Mouse (Mus musculus) heart, embryonic 16.5 days (tissue): Measurements from ENCODE around the gene Lmo3. TPM values are rescaled to one million over a fixed set of nuclear protein-coding genes. Genes with fewer than 3 reads are reported as not detected.

Experiments
- ATAC-seq: fragments of 200-750 bp; cut with Nextera tagmentation; replicated peaks from 2 replicates; pipeline ENCODE4 v1.8.0; 2017; ENCODE audit warnings: moderate number of reproducible peaks; ENCODE audit not compliant: insufficient read depth, low FRiP score; ENCODE audit errors: extremely low read depth
- H3K27ac ChIP-seq: fragments of 300-500 bp; sonication (generic); 2 replicates; pipeline ENCODE4 v1.5.1; 2014; ENCODE audit warnings: mild to moderate bottlenecking, low read length, control low read depth, moderate library complexity
- H3K27me3 ChIP-seq: fragments of 300-500 bp; sonication (generic); 2 replicates; pipeline ENCODE4 v1.6.1; 2014; ENCODE audit warnings: low read length, mixed read lengths; ENCODE audit not compliant: control insufficient read depth, insufficient read depth
- H3K36me3 ChIP-seq: fragments of 300-500 bp; sonication (generic); 2 replicates; pipeline ENCODE4 v1.6.1; 2014; ENCODE audit not compliant: control insufficient read depth, insufficient read depth
- H3K4me1 ChIP-seq: fragments of 300-500 bp; sonication (generic); 2 replicates; pipeline ENCODE4 v1.6.1; 2014; ENCODE audit warnings: low read length, mixed read lengths; ENCODE audit not compliant: control insufficient read depth, insufficient read depth
- H3K4me2 ChIP-seq: fragments of 300-500 bp; sonication (generic); 2 replicates; pipeline ENCODE4 v1.6.1; 2014; ENCODE audit warnings: low read depth, mild to moderate bottlenecking, control low read depth, low read length
- H3K4me3 ChIP-seq: fragments of 300-500 bp; sonication (generic); 2 replicates; pipeline ENCODE4 v1.5.1; 2014; ENCODE audit warnings: mild to moderate bottlenecking, control low read depth, low read length
- H3K9ac ChIP-seq: fragments of 300-500 bp; sonication (generic); 2 replicates; pipeline ENCODE4 v1.6.1; 2014; ENCODE audit warnings: low read length, control low read depth
- H3K9me3 ChIP-seq: fragments of 300-500 bp; sonication (generic); replicated peaks from 2 replicates; pipeline ENCODE4 v1.6.1; 2016; ENCODE audit warnings: low read length; ENCODE audit not compliant: control insufficient read depth
- WGBS: fragments of 180-500 bp; shearing (Covaris S2); extraction: QIAGEN DNeasy Blood & Tissue Kit; methylation state at CpG from one replicate; pipeline ENCODE4 v1.1.7; 2014; 5-methylcytosine and 5-hydroxymethylcytosine counted together
- polyA plus RNA-seq: library from polyadenylated mRNA; unstranded; fragments of >200 nt; fragmentation: Nextera tagmentation; extraction: Ambion mirVana; gene quantifications from 2 replicates; pipeline ENCODE4 v1.2.1, GENCODE M21; 2015

The Lmo3 gene
- polyA plus RNA-seq, 1 experiment from 2014 or later = 2.0 TPM

DNA sequence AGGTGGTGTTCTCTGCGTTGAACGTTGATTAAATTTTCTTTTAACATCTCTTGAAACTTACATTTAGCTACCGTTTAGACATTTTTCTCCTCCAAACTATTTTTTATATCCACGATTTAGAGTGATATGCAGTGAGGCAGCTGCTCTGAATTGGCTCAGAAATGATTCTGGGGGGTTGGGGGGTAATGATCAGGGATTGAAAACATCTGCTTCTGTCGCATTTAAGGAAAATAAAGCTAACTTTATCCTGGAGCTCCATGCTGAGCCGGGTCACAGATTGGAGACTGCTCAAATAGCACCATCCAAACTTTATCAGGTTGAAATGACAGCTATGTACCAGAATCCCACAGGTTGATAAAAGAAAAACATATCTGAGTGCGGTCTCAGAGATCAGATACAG is 29.6 kb downstream of the Lmo3 start:
- H3K27me3 ChIP-seq = no peaks in the 10 kb centered on the region
- 61% methylated on average over 7 of the region's 7 CpGs for WGBS
- H3K9ac ChIP-seq = no peak overlapping the region
- no peaks in the 10 kb centered on the region for H3K9me3 ChIP-seq
- no peaks in the 10 kb centered on the region for H3K4me1 ChIP-seq
- H3K4me3 ChIP-seq = no peak overlapping the region
- ATAC-seq = no peak
- no peaks in the 10 kb centered on the region for H3K36me3 ChIP-seq
- H3K4me2 ChIP-seq = no peak overlapping the region
- no peak overlapping the region for H3K27ac ChIP-seq

DNA sequence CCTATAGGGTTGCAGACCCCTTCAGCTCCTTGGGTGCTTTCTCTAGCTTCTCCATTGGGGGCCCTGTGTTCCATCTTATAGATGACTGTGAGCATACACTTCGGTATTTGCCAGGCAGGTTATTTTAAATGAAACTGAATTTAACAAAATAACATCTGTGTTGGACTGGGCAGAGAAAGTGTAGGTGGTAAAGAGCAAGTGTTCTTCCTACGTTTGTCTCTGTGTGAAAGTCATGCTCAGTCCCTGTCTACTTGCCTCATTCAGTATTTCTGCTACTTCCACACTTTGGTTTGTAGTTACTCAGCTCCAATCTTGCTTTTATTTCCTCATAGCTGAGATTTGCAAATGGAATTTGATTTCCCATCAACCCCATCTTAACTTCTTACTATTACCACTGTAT is 46.9 kb downstream of the Lmo3 start:
- ATAC-seq = no peak
- Histone ChIP-seq H3K4me3 (no peak overlapping the region), H3K9me3 (no peaks in the 10 kb centered on the region; the same call in 1 of the 2 replicates), H3K4me1 (no peaks in the 10 kb centered on the region), H3K27ac (no peak overlapping the region), H3K27me3 (no peaks in the 10 kb centered on the region), H3K36me3 (no peaks in the 10 kb centered on the region), H3K9ac (no peak overlapping the region), H3K4me2 (no peak overlapping the region)
- 77% methylated on average over 2 of the region's 2 CpGs for WGBS

GRCm38 (mm10) chr6:138506642-138507041 is 75.1 kb downstream of the Lmo3 start:
- 43% methylated on average over 1 of the region's 1 CpGs for WGBS
- Histone ChIP-seq H3K9ac (no peak overlapping the region), H3K4me2 (no peak overlapping the region), H3K27ac (no peak overlapping the region), H3K4me3 (no peak overlapping the region), H3K27me3 (no peaks in the 10 kb centered on the region), H3K9me3 (no peaks in the 10 kb centered on the region), H3K4me1 (no peaks in the 10 kb centered on the region), H3K36me3 (no peaks in the 10 kb centered on the region)
- ATAC-seq = no peak

GRCm38 (mm10) chr6:138503946-138504345 is 77.8 kb downstream of the Lmo3 start:
- WGBS = 81% methylated on average over 1 of the region's 1 CpGs
- Histone ChIP-seq H3K9ac (no peak overlapping the region), H3K27ac (no peak overlapping the region), H3K36me3 (no peaks in the 10 kb centered on the region), H3K27me3 (no peaks in the 10 kb centered on the region), H3K4me1 (no peaks in the 10 kb centered on the region), H3K9me3 (no peaks in the 10 kb centered on the region), H3K4me3 (no peak overlapping the region), H3K4me2 (no peak overlapping the region)
- no peak for ATAC-seq

GRCm38 (mm10) chr6:138482834-138483233 is 98.9 kb downstream of the Lmo3 start:
- ATAC-seq = no peak
- H3K4me3 ChIP-seq = no peak overlapping the region
- no peaks in the 10 kb centered on the region for H3K36me3 ChIP-seq
- no peak overlapping the region for H3K27ac ChIP-seq
- WGBS = 71% methylated on average over 3 of the region's 3 CpGs
- H3K27me3 ChIP-seq = no peaks in the 10 kb centered on the region
- no peak overlapping the region for H3K4me2 ChIP-seq
- H3K4me1 ChIP-seq = no peaks in the 10 kb centered on the region
- no peaks in the 10 kb centered on the region for H3K9me3 ChIP-seq
- no peak overlapping the region for H3K9ac ChIP-seq

- Histone ChIP-seq H3K9me3 (no peaks in the 10 kb centered on the region), H3K9ac (no peak overlapping the region), H3K4me3 (no peak overlapping the region), H3K36me3 (no peaks in the 10 kb centered on the region), H3K27ac (no peak overlapping the region), H3K27me3 (no peaks in the 10 kb centered on the region), H3K4me2 (no peak overlapping the region), H3K4me1 (no peaks in the 10 kb centered on the region)
- no peak; the same call in 1 of the 2 replicates for ATAC-seq
- WGBS = 13% methylated on average over 5 of the region's 5 CpGs
These were observed 104.2 kb downstream of the Lmo3 start for GRCm38 (mm10) chr6:138477611-138478010.

- Histone ChIP-seq H3K27me3 (no peaks in the 10 kb centered on the region), H3K9ac (no peak overlapping the region), H3K27ac (no peak overlapping the region), H3K4me1 (no peaks in the 10 kb centered on the region), H3K4me2 (no peak overlapping the region), H3K36me3 (no peaks in the 10 kb centered on the region), H3K4me3 (no peak overlapping the region), H3K9me3 (no peaks in the 10 kb centered on the region)
- ATAC-seq = no peak
- 48% methylated on average over 4 of the region's 4 CpGs for WGBS
These were observed 112.6 kb downstream of the Lmo3 start for GRCm38 (mm10) chr6:138469204-138469603.

DNA sequence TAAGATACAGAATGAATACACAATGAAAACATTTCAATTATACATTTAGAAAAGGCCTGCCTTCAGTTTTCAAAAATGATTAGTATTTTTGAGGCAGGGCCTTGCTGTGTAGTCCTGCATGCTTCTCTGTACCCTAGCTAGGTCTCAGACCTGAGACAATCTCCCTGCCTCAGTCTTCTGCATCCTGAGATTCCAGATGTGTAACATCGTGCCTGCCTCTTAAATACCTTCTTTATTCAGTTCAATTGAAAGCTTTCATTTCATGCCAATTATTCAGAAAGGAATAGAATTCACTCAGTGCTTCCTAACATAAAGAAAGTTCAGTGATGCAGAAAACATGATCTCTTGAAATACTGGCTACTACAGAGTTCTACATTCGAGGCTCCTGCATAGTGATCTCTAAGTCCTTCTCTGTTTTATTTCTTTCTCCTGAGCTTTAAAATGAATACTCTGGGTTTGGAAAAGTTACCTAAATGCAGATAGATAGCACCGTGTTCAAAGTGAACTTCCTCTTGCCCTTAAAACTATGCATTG is 137.2 kb downstream of the Lmo3 start:
- no peak overlapping the region for H3K27ac ChIP-seq
- H3K27me3 ChIP-seq = no peaks in the 10 kb centered on the region
- no peaks in the 10 kb centered on the region for H3K4me1 ChIP-seq
- H3K4me2 ChIP-seq = no peak overlapping the region
- no peak overlapping the region for H3K4me3 ChIP-seq
- no peak for ATAC-seq
- H3K36me3 ChIP-seq = no peaks in the 10 kb centered on the region
- 63% methylated on average over 3 of the region's 3 CpGs for WGBS
- H3K9me3 ChIP-seq = no peaks in the 10 kb centered on the region
- H3K9ac ChIP-seq = no peak overlapping the region

GRCm38 (mm10) chr6:138437351-138437750 is 144.4 kb downstream of the Lmo3 start:
- 63% methylated on average over 3 of the region's 3 CpGs for WGBS
- no peak overlapping the region for H3K4me2 ChIP-seq
- no peaks in the 10 kb centered on the region for H3K36me3 ChIP-seq
- H3K4me1 ChIP-seq = no peaks in the 10 kb centered on the region
- H3K27ac ChIP-seq = no peak overlapping the region
- no peak overlapping the region for H3K4me3 ChIP-seq
- ATAC-seq = no peak
- no peak overlapping the region for H3K9ac ChIP-seq
- no peaks in the 10 kb centered on the region for H3K27me3 ChIP-seq
- H3K9me3 ChIP-seq = no peaks in the 10 kb centered on the region
